Mouse (Mus musculus): ENCODE results near the gene Celsr3.
A peak's percentile ranks its signal among the peaks of the same experiment; 100 is the strongest.

The Celsr3 gene

GRCm38 (mm10) chr9:108854241-108854696 lies 28.1 kb downstream of the Celsr3 start:
- DNase-seq (ENCODE audit: low spot score), result peak; percentile 71

DNA sequence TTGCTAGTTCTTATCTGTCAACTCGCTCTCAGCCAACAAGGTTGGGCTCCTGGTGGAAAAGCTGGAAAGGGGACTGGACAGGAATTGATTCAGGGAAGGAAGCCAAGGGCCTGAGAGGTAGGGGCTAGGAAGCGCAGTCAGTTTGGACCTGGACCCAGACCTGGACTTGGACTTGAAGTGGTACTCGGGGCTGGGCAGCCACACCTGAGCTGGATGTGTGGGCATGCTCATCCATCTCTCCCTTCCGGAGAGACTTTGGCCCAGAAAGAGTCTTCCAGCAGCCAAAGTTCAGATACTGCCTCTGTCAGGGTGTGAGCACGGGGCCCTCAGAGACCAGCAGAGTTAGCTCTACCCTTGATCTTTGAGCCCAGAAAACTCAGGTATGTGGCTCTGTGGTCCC lies 29.2 kb downstream of the Celsr3 start:
- DNase-seq (ENCODE audit: low spot score), result no peak

- DNase-seq (ENCODE audit: low spot score), result no peak
These were observed 32.8 kb downstream of the Celsr3 start for GRCm38 (mm10) chr9:108858792-108859527.

Measured in left cerebral cortex, adult 11 months (tissue).